Mouse (Mus musculus): ENCODE measurements around the gene Dlg2.

The Dlg2 gene

GRCm38 (mm10) chr7:90476313-90477245, at the start of gene Dlg2:
Gene Dlg2 (plus strand): TSS chr7:90476672.
- DNase-seq = peak; percentile 9

DNA sequence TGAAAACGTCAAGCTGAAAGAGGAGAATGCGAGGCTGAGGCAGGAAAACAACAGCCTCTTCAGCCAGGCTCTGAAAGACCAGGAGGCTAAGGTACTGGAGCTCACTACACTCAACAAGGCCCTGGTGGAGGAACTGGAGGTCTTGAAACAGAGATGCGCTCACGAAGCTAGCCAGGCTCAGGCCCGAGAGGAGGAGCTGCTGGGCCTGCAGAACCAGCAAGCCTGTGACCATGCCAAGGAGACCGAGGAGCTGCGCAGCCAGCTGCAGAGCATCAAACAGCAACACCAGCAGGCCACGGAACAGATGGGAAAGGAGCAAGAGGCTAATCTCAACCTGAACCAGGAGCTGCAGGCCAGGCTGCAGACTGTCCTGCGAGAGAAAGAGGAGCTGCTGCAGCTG, 49.5 kb upstream of the Dlg2 start:
- no peak for DNase-seq

DNA sequence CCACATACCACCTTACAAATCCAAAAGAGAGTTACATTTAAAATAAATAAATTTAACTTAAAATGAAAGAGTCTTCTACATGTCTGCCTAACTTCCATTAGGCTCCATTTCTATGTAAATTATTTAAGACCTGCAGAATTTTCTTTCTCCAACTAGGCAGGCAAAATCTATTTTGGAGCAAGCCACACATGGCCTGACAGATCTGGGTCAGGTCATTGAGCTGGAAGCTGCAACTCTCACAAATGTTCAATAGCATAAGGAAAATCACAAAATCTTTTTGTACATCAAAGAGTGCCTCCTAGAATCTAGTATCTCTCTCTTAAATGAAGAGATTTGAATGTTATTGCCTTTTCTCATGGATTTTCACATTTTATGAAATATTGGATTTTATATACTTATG, 44.3 kb upstream of the Dlg2 start:
- DNase-seq = no peak

DNA sequence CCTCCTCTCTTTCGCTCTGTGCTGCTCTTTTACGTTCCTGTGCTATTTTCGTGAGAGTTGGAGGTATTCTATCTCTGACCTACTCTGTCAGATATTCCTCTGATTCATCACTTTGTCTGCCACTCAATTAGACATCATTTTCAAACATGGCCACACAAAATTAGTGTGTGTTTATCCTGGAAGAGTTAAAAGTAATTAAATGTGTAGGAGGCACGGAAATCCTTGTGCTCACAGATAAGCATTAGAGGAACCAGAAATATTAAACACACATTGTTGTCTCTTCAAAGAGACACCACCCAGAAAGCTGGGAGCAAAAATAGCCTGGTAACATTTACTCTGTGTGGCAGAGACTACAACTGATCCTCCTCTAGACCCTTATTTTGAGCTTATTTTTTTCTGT, 36.4 kb upstream of the Dlg2 start:
- no peak for DNase-seq

DNA sequence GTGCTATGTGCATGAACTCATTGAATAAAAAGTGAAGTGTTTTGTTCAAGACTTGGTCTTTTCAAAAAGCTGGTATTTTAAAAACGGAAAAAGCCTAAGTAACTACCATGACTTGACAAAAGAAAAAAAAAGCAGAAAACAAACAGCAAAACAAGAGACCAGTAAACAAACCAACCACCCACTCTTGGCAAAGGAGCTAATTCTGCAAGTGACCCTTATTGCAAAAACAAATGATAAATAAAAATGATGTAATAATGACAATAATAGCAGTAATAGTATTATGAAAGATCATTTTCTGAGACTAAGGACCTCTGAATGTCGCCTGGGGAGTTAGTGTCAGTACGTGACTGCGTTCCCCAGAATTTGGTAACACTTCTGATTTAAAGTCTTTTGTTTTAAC, 34.4 kb upstream of the Dlg2 start:
- no peak for DNase-seq

DNA sequence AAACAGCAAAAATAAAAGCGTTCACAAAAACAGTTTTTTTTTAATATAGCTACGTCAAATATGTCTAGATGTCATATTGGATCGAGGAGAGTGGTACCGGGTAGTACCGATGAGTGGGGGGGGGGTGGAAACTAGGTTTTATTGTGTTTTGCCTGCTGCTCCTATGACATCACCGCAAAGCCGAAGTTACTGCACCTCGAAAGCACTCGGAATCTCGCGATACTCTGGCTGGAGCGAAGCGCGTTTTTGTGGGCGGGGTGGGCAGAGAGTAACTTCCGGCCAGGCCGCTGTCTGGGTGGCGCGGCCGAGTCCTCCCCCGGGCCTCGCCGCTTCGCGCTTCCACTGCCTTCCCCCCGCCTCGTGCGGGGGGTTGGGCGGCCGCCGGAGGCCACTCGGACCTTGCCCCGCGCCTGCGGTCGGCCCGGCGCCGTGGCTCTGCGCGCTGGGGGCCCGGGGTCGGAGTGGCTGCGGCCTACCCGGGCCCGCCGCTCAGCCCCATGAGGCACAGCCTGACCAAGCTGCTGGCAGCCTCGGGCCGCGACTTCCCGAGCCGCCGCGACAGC, 33.9 kb upstream of the Dlg2 start, which contains the start of gene Crebzf:
TSS of gene Crebzf (plus strand) at position 212 of the 563 bp plus-strand sequence.
- peak; percentile 97 for DNase-seq

DNA sequence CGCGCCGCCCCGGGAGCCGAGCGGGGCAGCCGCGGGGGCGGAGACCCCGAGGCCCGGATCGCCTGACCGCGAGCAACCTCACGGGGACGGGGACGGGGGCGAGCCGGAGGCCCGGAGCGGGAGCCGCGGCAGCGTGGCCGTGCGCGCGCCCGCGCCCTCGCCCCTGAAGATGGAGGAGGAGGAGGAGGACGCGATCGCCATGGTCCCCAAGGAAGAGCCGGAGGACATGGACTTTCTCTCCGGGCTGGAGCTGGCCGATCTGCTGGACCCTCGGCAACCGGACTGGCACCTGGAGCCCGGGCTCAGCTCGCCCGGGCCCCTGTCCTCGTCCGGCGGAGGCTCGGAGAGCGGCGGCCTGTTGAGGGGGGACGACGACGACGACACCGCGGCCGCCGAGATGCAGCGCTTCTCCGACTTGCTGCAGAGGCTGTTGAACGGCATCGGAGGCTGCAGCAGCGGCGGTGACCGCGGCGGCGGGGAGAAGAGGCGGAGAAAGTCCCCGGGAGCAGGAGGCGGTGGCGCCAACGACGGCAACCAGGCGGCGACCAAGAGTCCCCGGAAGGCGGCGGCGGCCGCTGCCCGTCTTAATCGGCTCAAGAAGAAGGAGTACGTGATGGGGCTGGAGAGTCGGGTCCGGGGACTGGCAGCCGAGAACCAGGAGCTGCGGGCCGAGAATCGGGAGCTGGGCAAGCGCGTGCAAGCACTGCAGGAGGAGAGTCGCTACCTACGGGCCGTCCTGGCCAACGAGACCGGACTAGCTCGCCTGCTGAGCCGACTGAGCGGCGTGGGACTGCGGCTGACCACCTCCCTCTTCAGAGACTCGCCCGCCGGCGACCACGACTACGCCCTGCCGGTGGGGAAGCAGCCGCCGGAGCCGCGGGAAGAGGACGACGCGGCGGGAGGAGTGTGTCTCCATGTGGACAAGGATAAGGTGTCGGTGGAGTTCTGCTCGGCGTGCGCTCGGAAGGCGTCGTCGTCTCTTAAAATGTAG, 33.1 kb upstream of the Dlg2 start:
- DNase-seq = peak; percentile 74

GRCm38 (mm10) chr7:90444206-90444605, 32.3 kb upstream of the Dlg2 start:
- no peak for DNase-seq

GRCm38 (mm10) chr7:90456149-90456844, 20.2 kb upstream of the Dlg2 start:
- DNase-seq = no peak

GRCm38 (mm10) chr7:90456845-90457468, 19.5 kb upstream of the Dlg2 start, which contains the start of gene Tmem126a:
Gene Tmem126a (minus strand): TSS chr7:90457229.
- DNase-seq = peak; percentile 81

GRCm38 (mm10) chr7:90457517-90457916, 19.0 kb upstream of the Dlg2 start:
- DNase-seq = no peak

GRCm38 (mm10) chr7:90460330-90460729, 16.1 kb upstream of the Dlg2 start:
- DNase-seq = no peak

DNA sequence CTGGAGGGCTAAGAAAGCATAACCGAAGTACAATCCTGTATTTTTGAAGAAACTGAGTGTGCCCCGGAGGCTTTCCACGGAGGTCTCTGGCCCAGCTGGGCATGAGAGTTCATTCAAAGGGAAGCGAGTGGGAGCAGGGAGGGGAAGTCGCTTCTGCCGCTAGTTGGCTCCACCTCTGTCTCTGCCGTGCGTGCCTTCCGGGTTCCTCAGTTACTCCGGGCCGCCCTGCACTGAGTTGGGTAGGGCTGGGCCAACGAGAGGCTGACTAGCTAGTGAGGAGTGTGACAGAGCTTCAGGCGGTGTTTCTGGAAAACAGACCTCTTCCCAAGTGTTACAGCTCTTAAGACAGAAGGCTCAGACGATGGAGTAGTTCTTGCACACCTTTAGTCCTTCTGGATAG, 15.5 kb upstream of the Dlg2 start:
- DNase-seq = peak; percentile 49

GRCm38 (mm10) chr7:90461441-90461840, 15.0 kb upstream of the Dlg2 start:
- DNase-seq = no peak

- no peak for DNase-seq
These were observed 3.0 kb upstream of the Dlg2 start for GRCm38 (mm10) chr7:90473511-90473910.

DNA sequence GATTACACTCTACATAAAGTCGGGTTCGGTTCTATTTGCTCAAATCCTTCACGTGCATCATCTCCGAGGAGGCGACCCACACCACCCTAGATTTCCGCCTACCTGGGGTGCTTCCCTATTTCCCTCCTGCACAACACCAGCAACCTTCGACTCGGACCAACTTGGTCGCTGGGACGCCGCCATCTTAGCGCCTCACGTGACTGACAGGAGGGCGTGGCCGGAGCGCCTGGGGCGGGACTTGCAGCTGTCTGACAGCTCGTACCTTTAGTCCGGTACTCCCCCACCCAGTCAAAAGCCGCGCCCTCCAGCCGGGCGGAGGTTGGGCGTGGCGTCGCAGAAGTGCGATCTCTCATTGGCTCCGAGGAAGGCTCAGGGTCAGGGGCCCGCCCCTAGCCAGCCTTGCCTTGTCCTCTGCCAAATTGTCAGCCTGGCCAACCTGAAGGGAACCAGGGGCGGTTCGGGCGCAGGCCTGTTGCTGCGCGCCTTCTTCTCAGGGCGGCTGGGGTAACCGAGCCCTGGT, 619 bp upstream of the Dlg2 start, which contains the start of gene Tmem126b:
TSS of gene Tmem126b (minus strand) at position 209 of the 520 bp plus-strand sequence.
- peak; percentile 98 for DNase-seq

GRCm38 (mm10) chr7:90482607-90483006, 6.1 kb downstream of the Dlg2 start:
- DNase-seq = no peak

GRCm38 (mm10) chr7:90508124-90508523, 31.7 kb downstream of the Dlg2 start:
- DNase-seq = no peak

DNA sequence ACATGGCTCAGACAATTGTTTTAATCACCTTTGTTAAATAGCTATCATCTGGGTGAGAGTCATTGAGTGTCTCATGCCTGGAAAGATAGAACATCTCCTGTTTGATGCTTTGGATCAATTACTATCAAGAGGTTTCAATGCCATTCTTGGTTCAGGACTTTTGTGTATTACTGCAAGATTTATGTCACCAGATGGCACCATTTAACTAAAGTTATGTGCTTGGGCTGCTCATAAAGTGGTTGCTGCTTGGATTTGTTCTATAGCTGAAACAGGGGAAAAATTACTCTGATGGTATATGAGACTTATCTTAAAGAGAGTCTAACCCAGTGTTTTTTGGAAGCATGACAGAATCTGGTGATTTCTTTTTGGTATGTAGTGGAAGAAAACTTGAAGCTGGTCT, 35.8 kb downstream of the Dlg2 start:
- no peak for DNase-seq

- DNase-seq = no peak
These were observed 63.3 kb downstream of the Dlg2 start for GRCm38 (mm10) chr7:90539481-90540402.

Data from lung, postnatal 14 days (tissue).